Mouse (Mus musculus) bone marrow macrophage, adult 2 months (primary cell): Measurements from ENCODE around the gene Pkp1.

Experiments used
- CTCF ChIP-seq: IDR thresholded peaks from 2 replicates; pipeline ENCODE4 v1.5.1; 2012; ENCODE audit warnings: low read depth, mild to moderate bottlenecking, low read length, moderate library complexity
- POLR2A ChIP-seq: IDR thresholded peaks from 2 replicates; pipeline ENCODE4 v1.6.1; 2012; ENCODE audit warnings: mild to moderate bottlenecking, low read depth, low read length, borderline replicate concordance

DNA sequence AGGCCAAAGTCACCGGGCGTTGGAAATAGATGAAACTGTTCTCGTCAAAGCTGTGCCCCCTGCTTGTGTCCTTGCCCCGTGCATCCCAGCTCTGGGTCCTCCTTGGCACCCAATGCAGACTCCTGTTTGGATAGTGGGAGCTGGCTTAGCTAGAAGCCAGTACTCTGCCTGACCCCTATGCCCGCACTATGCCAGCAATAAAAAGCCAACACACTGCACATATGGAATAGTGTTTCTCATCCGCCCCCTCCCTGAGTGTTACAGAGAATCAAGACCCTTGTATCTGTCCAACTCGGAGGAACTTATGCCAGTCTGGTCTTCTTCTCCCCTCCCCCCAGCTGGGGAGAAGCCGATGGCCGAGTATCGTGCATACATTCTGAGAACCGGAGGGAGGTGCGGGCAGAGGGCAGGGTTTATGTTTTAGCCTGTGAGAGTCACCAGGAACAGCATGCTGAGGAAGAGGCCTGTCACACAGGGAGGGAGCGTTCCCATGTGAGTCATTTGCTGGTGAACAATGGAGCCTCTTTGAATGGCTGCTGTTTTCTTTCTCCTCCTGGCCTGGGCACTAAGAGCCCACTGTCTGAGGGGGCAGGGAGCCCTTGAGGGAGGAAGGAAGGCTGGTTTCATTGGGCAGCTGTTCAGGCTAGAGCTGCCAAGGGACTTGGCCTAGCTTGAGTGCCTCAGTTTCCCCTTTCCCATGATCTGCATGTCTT, 66.8 kb downstream of the Pkp1 start:
- TF ChIP-seq CTCF (no peak), POLR2A (no peak)
